ENCODE assay signal across 14 mouse cellular contexts in genomic region chr6:136781377-136781986, GRCm38 (mm10). TPM values are rescaled to one million over a fixed set of nuclear protein-coding genes. Genes with fewer than 3 reads are reported as not detected.
"Had no signal": no experiment of that assay in that cellular context is flagged by ENCODE, and none has a peak within 500 bp of the region (broad histone marks: within the 10 kb centered on the region; RNA-seq: fewer than 3 reads in every experiment).

Gene Gucy2c (minus strand): TSS chr6:136781765.

- H3K36me3 ChIP-seq: hindbrain, embryonic 13.5 days; liver, embryonic 13.5 days; midbrain, embryonic 10.5 days; neural tube, embryonic 12.5 days had no signal

- H3K4me1 ChIP-seq: hindbrain, embryonic 13.5 days; liver, embryonic 13.5 days; midbrain, embryonic 10.5 days; neural tube, embryonic 12.5 days had no signal

- H3K27ac ChIP-seq: hindbrain, embryonic 13.5 days; left cerebral cortex, adult 2 months; liver, embryonic 13.5 days; midbrain, embryonic 10.5 days; neural tube, embryonic 12.5 days had no signal

- DNase-seq: kidney, adult 18-20 months; kidney, postnatal 10 days; kidney, postnatal 4 days; liver, embryonic 13.5 days; lung, embryonic 14.5 days; lung, postnatal 10 days; lung, postnatal 4 days; midbrain, embryonic 14.5 days; spleen, adult 18-20 months had no signal

- H3K4me2 ChIP-seq: hindbrain, embryonic 13.5 days; liver, embryonic 13.5 days; lung, embryonic 14.5 days; neural tube, embryonic 12.5 days had no signal

- H3K4me3 ChIP-seq: hindbrain, embryonic 13.5 days; left cerebral cortex, adult 2 months; liver, embryonic 13.5 days; midbrain, embryonic 10.5 days; neural tube, embryonic 12.5 days had no signal

- H3K9ac ChIP-seq: hindbrain, embryonic 13.5 days; liver, embryonic 13.5 days; lung, embryonic 14.5 days; neural tube, embryonic 12.5 days had no signal

- H3K27me3 ChIP-seq: hindbrain, embryonic 13.5 days; liver, embryonic 13.5 days; neural tube, embryonic 12.5 days had no signal

- H3K9me3 ChIP-seq: hindbrain, embryonic 13.5 days; liver, embryonic 13.5 days; neural tube, embryonic 12.5 days had no signal

RNA-seq across cellular contexts. Expression of gene Gucy2c, which starts in this region (rescaled TPM):
- polyA plus RNA-seq: kidney, embryonic 14.5 days had no signal
